Mouse (Mus musculus): ENCODE data around the gene Ptprm. TPM values are rescaled to one million over a fixed set of nuclear protein-coding genes. Genes with fewer than 3 reads are reported as not detected.
A peak's percentile ranks its signal among the peaks of the same experiment; 100 is the strongest.

The Ptprm gene
- polyA plus RNA-seq, 1 experiment from 2014 or later: 10.3 TPM

GRCm38 (mm10) chr17:67343006-67343405, 11.3 kb downstream of the Ptprm start:
- ATAC-seq (replicated peaks; ENCODE audit: insufficient number of reproducible peaks, low FRiP score, low TSS enrichment, low read depth): no peak
- Histone ChIP-seq H3K9me3 (replicated peaks; ENCODE audit: control insufficient read depth, low read length) (no peaks in the 10 kb centered on the region), H3K27me3 (ENCODE audit: control insufficient read depth, insufficient read depth, low read length) (no peaks in the 10 kb centered on the region), H3K9ac (replicated peaks; ENCODE audit: low read length) (no peak overlapping the region), H3K4me1 (ENCODE audit: control insufficient read depth, insufficient read depth, low read length) (no peaks in the 10 kb centered on the region), H3K27ac (replicated peaks; ENCODE audit: low read depth, low read length) (no peak overlapping the region), H3K36me3 (replicated peaks; ENCODE audit: control insufficient read depth, insufficient read depth, low read depth, low read length) (no peaks in the 10 kb centered on the region), H3K4me3 (ENCODE audit: low read depth, low read length) (no peak overlapping the region), H3K4me2 (ENCODE audit: low read depth, low read length) (no peak overlapping the region)
- 91% methylated on average over 6 of the region's 6 CpGs for WGBS
- DNase-seq (ENCODE audit: low spot score): no peak

- Histone ChIP-seq H3K9ac (replicated peaks; ENCODE audit: low read length) (no peak overlapping the region), H3K4me1 (ENCODE audit: control insufficient read depth, insufficient read depth, low read length) (no peaks in the 10 kb centered on the region), H3K36me3 (replicated peaks; ENCODE audit: control insufficient read depth, insufficient read depth, low read depth, low read length) (no peaks in the 10 kb centered on the region), H3K4me2 (ENCODE audit: low read depth, low read length) (no peak overlapping the region), H3K4me3 (ENCODE audit: low read depth, low read length) (no peak overlapping the region), H3K9me3 (replicated peaks; ENCODE audit: control insufficient read depth, low read length) (no peaks in the 10 kb centered on the region), H3K27ac (replicated peaks; ENCODE audit: low read depth, low read length) (no peak overlapping the region), H3K27me3 (ENCODE audit: control insufficient read depth, insufficient read depth, low read length) (no peaks in the 10 kb centered on the region)
- DNase-seq (ENCODE audit: low spot score) (no peak), ATAC-seq (replicated peaks; ENCODE audit: insufficient number of reproducible peaks, low FRiP score, low TSS enrichment, low read depth) (no peak)
- 62% methylated on average over 6 of the region's 6 CpGs for WGBS
Observed at GRCm38 (mm10) chr17:67340362-67340761, 13.9 kb downstream of the Ptprm start.

GRCm38 (mm10) chr17:67339569-67339968, 14.7 kb downstream of the Ptprm start:
- H3K27me3 ChIP-seq (ENCODE audit: control insufficient read depth, insufficient read depth, low read length): no peaks in the 10 kb centered on the region
- WGBS: 78% methylated on average over 5 of the region's 5 CpGs
- ATAC-seq (replicated peaks; ENCODE audit: insufficient number of reproducible peaks, low FRiP score, low TSS enrichment, low read depth): no peak

GRCm38 (mm10) chr17:67334310-67334709, 19.9 kb downstream of the Ptprm start:
- Histone ChIP-seq H3K4me2 (ENCODE audit: low read depth, low read length) (no peak overlapping the region), H3K36me3 (replicated peaks; ENCODE audit: control insufficient read depth, insufficient read depth, low read depth, low read length) (no peaks in the 10 kb centered on the region), H3K27ac (replicated peaks; ENCODE audit: low read depth, low read length) (no peak overlapping the region), H3K4me1 (ENCODE audit: control insufficient read depth, insufficient read depth, low read length) (no peaks in the 10 kb centered on the region), H3K9me3 (replicated peaks; ENCODE audit: control insufficient read depth, low read length) (no peaks in the 10 kb centered on the region), H3K4me3 (ENCODE audit: low read depth, low read length) (no peak overlapping the region), H3K9ac (replicated peaks; ENCODE audit: low read length) (no peak overlapping the region), H3K27me3 (ENCODE audit: control insufficient read depth, insufficient read depth, low read length) (no peaks in the 10 kb centered on the region)
- DNase-seq (ENCODE audit: low spot score) (no peak), ATAC-seq (replicated peaks; ENCODE audit: insufficient number of reproducible peaks, low FRiP score, low TSS enrichment, low read depth) (no peak)
- WGBS: 82% methylated on average over 3 of the region's 3 CpGs

More at GRCm38 (mm10) chr17:67339569-67339968, 14.7 kb downstream of the Ptprm start:
- DNase-seq (ENCODE audit: low spot score): no peak
- H3K36me3 ChIP-seq (replicated peaks; ENCODE audit: control insufficient read depth, insufficient read depth, low read depth, low read length): no peaks in the 10 kb centered on the region
- no peaks in the 10 kb centered on the region for H3K9me3 ChIP-seq (replicated peaks; ENCODE audit: control insufficient read depth, low read length)
- H3K4me2 ChIP-seq (ENCODE audit: low read depth, low read length): no peak overlapping the region
- H3K4me3 ChIP-seq (ENCODE audit: low read depth, low read length): no peak overlapping the region
- H3K27ac ChIP-seq (replicated peaks; ENCODE audit: low read depth, low read length): no peak overlapping the region
- H3K9ac ChIP-seq (replicated peaks; ENCODE audit: low read length): no peak overlapping the region
- H3K4me1 ChIP-seq (ENCODE audit: control insufficient read depth, insufficient read depth, low read length): no peaks in the 10 kb centered on the region

- H3K27ac ChIP-seq (replicated peaks; ENCODE audit: low read depth, low read length): no peak overlapping the region
- 57% methylated on average over 4 of the region's 4 CpGs for WGBS
- no peaks in the 10 kb centered on the region; the same call in 1 of the 2 replicates for H3K27me3 ChIP-seq (ENCODE audit: control insufficient read depth, insufficient read depth, low read length)
- H3K9ac ChIP-seq (replicated peaks; ENCODE audit: low read length): no peak overlapping the region
- H3K4me3 ChIP-seq (ENCODE audit: low read depth, low read length): no peak overlapping the region
- ATAC-seq (replicated peaks; ENCODE audit: insufficient number of reproducible peaks, low FRiP score, low TSS enrichment, low read depth): no peak
- no peaks in the 10 kb centered on the region for H3K36me3 ChIP-seq (replicated peaks; ENCODE audit: control insufficient read depth, insufficient read depth, low read depth, low read length)
- no peak for DNase-seq (ENCODE audit: low spot score)
- H3K4me1 ChIP-seq (ENCODE audit: control insufficient read depth, insufficient read depth, low read length): no peaks in the 10 kb centered on the region
- H3K4me2 ChIP-seq (ENCODE audit: low read depth, low read length): no peak overlapping the region
- H3K9me3 ChIP-seq (replicated peaks; ENCODE audit: control insufficient read depth, low read length): no peaks in the 10 kb centered on the region
Observed at GRCm38 (mm10) chr17:67329435-67329834, 24.8 kb downstream of the Ptprm start.

GRCm38 (mm10) chr17:67324499-67324832, 29.8 kb downstream of the Ptprm start:
- ATAC-seq (replicated peaks; ENCODE audit: insufficient number of reproducible peaks, low FRiP score, low TSS enrichment, low read depth): no peak
- DNase-seq (ENCODE audit: low spot score): no peak
- Histone ChIP-seq H3K9me3 (replicated peaks; ENCODE audit: control insufficient read depth, low read length) (no peaks in the 10 kb centered on the region), H3K9ac (replicated peaks; ENCODE audit: low read length) (no peak overlapping the region), H3K4me3 (ENCODE audit: low read depth, low read length) (no peak overlapping the region), H3K4me2 (ENCODE audit: low read depth, low read length) (no peak overlapping the region), H3K27me3 (ENCODE audit: control insufficient read depth, insufficient read depth, low read length) (no peaks in the 10 kb centered on the region; the same call in 1 of the 2 replicates), H3K4me1 (ENCODE audit: control insufficient read depth, insufficient read depth, low read length) (no peaks in the 10 kb centered on the region), H3K27ac (replicated peaks; ENCODE audit: low read depth, low read length) (no peak overlapping the region), H3K36me3 (replicated peaks; ENCODE audit: control insufficient read depth, insufficient read depth, low read depth, low read length) (no peaks in the 10 kb centered on the region)
- 24% methylated on average over 1 of the region's 1 CpGs for WGBS

- no peak overlapping the region for H3K27ac ChIP-seq (replicated peaks; ENCODE audit: low read depth, low read length)
- H3K9me3 ChIP-seq (replicated peaks; ENCODE audit: control insufficient read depth, low read length): no peaks in the 10 kb centered on the region
- no peaks in the 10 kb centered on the region for H3K4me1 ChIP-seq (ENCODE audit: control insufficient read depth, insufficient read depth, low read length)
- H3K9ac ChIP-seq (replicated peaks; ENCODE audit: low read length): no peak overlapping the region
- ATAC-seq (replicated peaks; ENCODE audit: insufficient number of reproducible peaks, low FRiP score, low TSS enrichment, low read depth) (peak; percentile 18; the same call in 1 of the 2 replicates), DNase-seq (ENCODE audit: low spot score) (peak; percentile 64)
- H3K4me2 ChIP-seq (ENCODE audit: low read depth, low read length): no peak overlapping the region
- H3K36me3 ChIP-seq (replicated peaks; ENCODE audit: control insufficient read depth, insufficient read depth, low read depth, low read length): no peaks in the 10 kb centered on the region
- 31% methylated on average over 11 of the region's 11 CpGs for WGBS
- H3K27me3 ChIP-seq (ENCODE audit: control insufficient read depth, insufficient read depth, low read length): no peaks in the 10 kb centered on the region; the same call in 1 of the 2 replicates
- H3K4me3 ChIP-seq (ENCODE audit: low read depth, low read length): no peak overlapping the region
Observed at GRCm38 (mm10) chr17:67323777-67324498, 30.3 kb downstream of the Ptprm start.

- no peaks in the 10 kb centered on the region for H3K27me3 ChIP-seq (ENCODE audit: control insufficient read depth, insufficient read depth, low read length)
- whole genome bisulfite sequencing: 59% methylated on average over 4 of the region's 4 CpGs
- DNase-seq (ENCODE audit: low spot score): no peak
- H3K4me3 ChIP-seq (ENCODE audit: low read depth, low read length): no peak overlapping the region
- no peak overlapping the region for H3K9ac ChIP-seq (replicated peaks; ENCODE audit: low read length)
- no peaks in the 10 kb centered on the region for H3K36me3 ChIP-seq (replicated peaks; ENCODE audit: control insufficient read depth, insufficient read depth, low read depth, low read length)
- no peaks in the 10 kb centered on the region for H3K9me3 ChIP-seq (replicated peaks; ENCODE audit: control insufficient read depth, low read length)
- H3K4me1 ChIP-seq (ENCODE audit: control insufficient read depth, insufficient read depth, low read length): no peaks in the 10 kb centered on the region
- H3K4me2 ChIP-seq (ENCODE audit: low read depth, low read length): no peak overlapping the region
- no peak for ATAC-seq (replicated peaks; ENCODE audit: insufficient number of reproducible peaks, low FRiP score, low TSS enrichment, low read depth)
- H3K27ac ChIP-seq (replicated peaks; ENCODE audit: low read depth, low read length): no peak overlapping the region
Observed at GRCm38 (mm10) chr17:67314491-67315205, 39.6 kb downstream of the Ptprm start.
